Comparison of ENCODE assay signal across 28 mouse cellular contexts in the genomic region with DNA sequence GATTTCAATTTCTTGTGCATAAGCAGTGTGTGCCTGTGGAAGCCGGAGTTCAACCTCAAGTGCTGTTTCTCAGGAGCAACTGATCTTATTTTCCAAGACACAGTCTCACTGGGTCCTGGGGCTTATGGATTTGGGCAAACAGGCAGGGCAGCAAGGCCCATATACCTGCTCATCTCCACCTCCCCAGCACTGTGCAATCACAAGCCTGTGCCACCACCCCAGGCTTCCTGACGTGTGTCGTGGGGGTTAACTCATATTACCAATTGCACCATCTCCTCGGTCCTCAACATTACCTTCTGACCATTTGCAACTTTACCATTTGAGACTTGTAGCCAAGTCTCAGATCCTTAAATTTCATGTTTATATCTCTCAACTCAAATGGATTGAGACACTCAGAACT.
"Had no signal": no experiment of that assay in that cellular context is flagged by ENCODE, and none has a peak within 500 bp of the region (broad histone marks: within the 10 kb centered on the region; RNA-seq: fewer than 3 reads in every experiment).

No protein-coding gene starts in this region.

- H3K4me2 ChIP-seq: embryonic facial prominence, embryonic 12.5 days; embryonic facial prominence, embryonic 13.5 days; embryonic facial prominence, embryonic 15.5 days; forebrain, embryonic 12.5 days; forebrain, embryonic 13.5 days; forebrain, embryonic 15.5 days had no signal

- H3K27ac ChIP-seq: embryonic facial prominence, embryonic 10.5 days; embryonic facial prominence, embryonic 12.5 days; embryonic facial prominence, embryonic 13.5 days; embryonic facial prominence, embryonic 15.5 days; forebrain, embryonic 10.5 days; forebrain, embryonic 12.5 days; forebrain, embryonic 13.5 days; forebrain, embryonic 15.5 days; gastrocnemius, adult 2 months; heart, adult 2 months had no signal

- H3K4me3 ChIP-seq: embryonic facial prominence, embryonic 10.5 days; embryonic facial prominence, embryonic 12.5 days; embryonic facial prominence, embryonic 13.5 days; embryonic facial prominence, embryonic 15.5 days; erythroblast, embryonic 14.5 days; forebrain, embryonic 10.5 days; forebrain, embryonic 12.5 days; forebrain, embryonic 13.5 days; forebrain, embryonic 15.5 days; gastrocnemius, adult 2 months; heart, adult 2 months had no signal

- H3K9me3 ChIP-seq: embryonic facial prominence, embryonic 15.5 days; forebrain, embryonic 15.5 days had no signal

- H3K36me3 ChIP-seq: embryonic facial prominence, embryonic 10.5 days; embryonic facial prominence, embryonic 12.5 days; embryonic facial prominence, embryonic 13.5 days; embryonic facial prominence, embryonic 15.5 days; forebrain, embryonic 10.5 days; forebrain, embryonic 12.5 days; forebrain, embryonic 15.5 days had no signal

- ATAC-seq: forebrain, embryonic 13.5 days; forebrain, embryonic 14.5 days; forebrain, embryonic 15.5 days; forebrain, embryonic 16.5 days; forebrain, postnatal 0 days had no signal

- H3K27me3 ChIP-seq: embryonic facial prominence, embryonic 12.5 days; embryonic facial prominence, embryonic 13.5 days; embryonic facial prominence, embryonic 15.5 days; forebrain, embryonic 12.5 days; forebrain, embryonic 13.5 days; forebrain, embryonic 15.5 days had no signal

- DNase-seq: cerebellum, adult 2 months; cerebellum, adult 8-10 months; cerebellum, adult 9-10 months; cerebellum, adult 9-11 months; cerebellum, postnatal 10 days; cerebellum, postnatal 14 days; cerebellum, postnatal 25 days; cerebellum, postnatal 36 days; embryo, embryonic 11 days; forebrain, postnatal 0 days; gastrocnemius, adult 2 months; gastrocnemius, postnatal 10 days; gastrocnemius, postnatal 14 days; gastrocnemius, postnatal 25 days; gastrocnemius, postnatal 36 days; heart, adult 18-20 months; heart, adult 2 months had no signal

- H3K9ac ChIP-seq: embryonic facial prominence, embryonic 12.5 days; embryonic facial prominence, embryonic 13.5 days; embryonic facial prominence, embryonic 15.5 days; forebrain, embryonic 12.5 days; forebrain, embryonic 13.5 days; forebrain, embryonic 15.5 days; forebrain, postnatal 0 days had no signal

- H3K4me1 ChIP-seq: embryonic facial prominence, embryonic 12.5 days had no signal
